Mouse (Mus musculus) heart, embryonic 12.5 days (tissue): ENCODE results near the gene Cyfip2. TPM values are rescaled to one million over a fixed set of nuclear protein-coding genes. Genes with fewer than 3 reads are reported as not detected.

ENCODE experiments used
- ATAC-seq: fragments of 200-750 bp; cut with Nextera tagmentation; 2 replicates; pipeline ENCODE4 v1.8.0; 2017; ENCODE audit warnings: moderate TSS enrichment, moderate library complexity; ENCODE audit not compliant: insufficient number of reproducible peaks, low FRiP score
- H3K27ac ChIP-seq: fragments of 300-500 bp; sonication (generic); 2 replicates; pipeline ENCODE4 v1.5.1; 2016; ENCODE audit warnings: mild to moderate bottlenecking, moderate library complexity; ENCODE audit not compliant: poor library complexity, severe bottlenecking
- H3K27me3 ChIP-seq: fragments of 300-500 bp; sonication (generic); replicated peaks from 2 replicates; pipeline ENCODE4 v1.6.1; 2016; ENCODE audit warnings: mild to moderate bottlenecking, moderate library complexity
- H3K36me3 ChIP-seq: fragments of 300-500 bp; sonication (generic); 2 replicates; pipeline ENCODE4 v1.6.1; 2016; ENCODE audit warnings: mild to moderate bottlenecking, moderate library complexity
- H3K4me1 ChIP-seq: fragments of 300-500 bp; sonication (generic); replicated peaks from 2 replicates; pipeline ENCODE4 v1.6.1; 2016; ENCODE audit warnings: mild to moderate bottlenecking
- H3K4me2 ChIP-seq: fragments of 300-500 bp; sonication (generic); 2 replicates; pipeline ENCODE4 v1.6.1; 2016; ENCODE audit warnings: mild to moderate bottlenecking, moderate library complexity
- H3K4me3 ChIP-seq: fragments of 300-500 bp; sonication (generic); 2 replicates; pipeline ENCODE4 v1.5.1; 2016; ENCODE audit warnings: mild to moderate bottlenecking
- H3K9ac ChIP-seq: fragments of 300-500 bp; sonication (generic); 2 replicates; pipeline ENCODE4 v1.6.1; 2016; ENCODE audit warnings: mild to moderate bottlenecking, moderate library complexity
- H3K9me3 ChIP-seq: fragments of 300-500 bp; sonication (generic); replicated peaks from 2 replicates; pipeline ENCODE4 v1.6.1; 2016; ENCODE audit warnings: mild to moderate bottlenecking, moderate library complexity
- WGBS: fragments of 180-500 bp; shearing (Covaris S2); methylation state at CpG from one replicate; pipeline ENCODE4 v1.1.7; 2016; 5-methylcytosine and 5-hydroxymethylcytosine counted together
- polyA plus RNA-seq: library from polyadenylated mRNA; unstranded; fragments of >200 nt; fragmentation: Nextera tagmentation; extraction: Ambion mirVana; gene quantifications from 2 replicates; pipeline ENCODE4 v1.2.1, GENCODE M21; 2016

Cyfip2 gene
- 6.2 and 6.5 TPM in 2 replicates for polyA plus RNA-seq

DNA sequence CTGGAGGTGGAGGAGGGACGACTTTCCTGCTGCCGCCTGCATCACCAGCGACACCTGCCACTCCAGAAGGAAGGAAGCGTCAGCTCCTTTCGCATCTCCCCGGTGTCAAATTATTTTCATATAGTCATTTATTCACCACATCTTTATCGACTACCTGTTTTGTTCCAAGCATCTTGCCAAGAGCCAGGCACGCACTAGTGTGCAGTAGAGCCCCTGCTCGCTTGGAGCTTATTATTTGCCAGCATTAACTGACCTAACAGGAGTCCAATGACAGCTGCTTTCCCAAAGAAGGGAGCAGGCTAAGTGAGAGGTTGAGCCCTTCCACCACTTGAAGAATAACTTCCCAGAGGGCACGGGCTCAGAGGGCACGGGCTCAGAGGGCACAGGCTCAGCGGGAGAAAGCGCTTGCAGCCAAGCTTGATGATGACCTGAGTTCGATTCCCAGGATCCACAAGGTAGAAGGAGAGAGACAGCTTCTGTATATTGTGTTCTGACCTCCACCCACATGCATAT lies at the start of gene Cyfip2:
Gene Cyfip2 (minus strand): TSS at position 337 of the 513 bp plus-strand sequence.
- Histone ChIP-seq H3K4me1 (peaks cover 5% of the 10 kb centered on the region), H3K9ac (peak within 1 kb of the TSS; percentile 82), H3K9me3 (no peaks in the 10 kb centered on the region), H3K4me3 (peak within 1 kb of the TSS; percentile 63), H3K36me3 (no peaks in the 10 kb centered on the region), H3K27me3 (peaks cover 35% of the 10 kb centered on the region), H3K4me2 (peak within 1 kb of the TSS; percentile 97), H3K27ac (no peak within 1 kb of the TSS)
- 7% methylated on average over 14 of the region's 14 CpGs for WGBS
- ATAC-seq, result peak; percentile 62

DNA sequence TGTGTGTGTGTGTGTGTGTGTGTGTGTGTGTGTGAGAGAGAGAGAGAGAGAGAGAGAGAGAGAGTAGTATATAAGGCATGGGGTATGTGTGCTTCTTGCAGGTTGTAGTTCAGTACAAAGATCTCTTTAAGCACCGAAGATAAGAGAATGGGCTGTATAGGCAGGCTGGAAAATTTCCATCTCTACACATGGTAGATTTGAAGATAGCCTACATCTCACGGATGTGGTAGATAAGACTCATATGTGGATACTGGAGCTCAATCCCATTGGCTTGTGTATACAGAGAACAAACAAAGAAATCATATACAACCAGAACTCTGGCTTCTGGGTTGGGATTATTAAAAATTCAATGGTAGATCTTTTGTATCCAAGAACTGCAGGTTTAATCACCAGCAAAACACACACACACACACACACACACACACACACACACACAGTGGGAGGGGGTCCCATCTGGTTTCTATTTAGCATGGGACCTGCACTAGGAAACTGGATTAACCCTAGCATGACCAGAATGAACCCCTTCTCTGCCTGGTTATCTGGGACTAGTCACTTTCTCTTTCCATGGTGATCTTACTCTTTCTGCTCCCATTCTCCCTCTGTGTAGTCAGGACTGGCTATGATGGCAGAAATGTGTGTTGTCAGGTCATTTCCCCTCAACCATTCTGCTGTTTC lies 48.5 kb upstream of the Cyfip2 start:
- no peak for ATAC-seq
- H3K27me3 ChIP-seq, result no peaks in the 10 kb centered on the region
- H3K4me3 ChIP-seq, result no peak overlapping the region
- H3K27ac ChIP-seq, result no peak overlapping the region
- no peak overlapping the region for H3K4me2 ChIP-seq
- 73% methylated on average over 2 of the region's 2 CpGs for WGBS
- no peaks in the 10 kb centered on the region for H3K36me3 ChIP-seq
- H3K4me1 ChIP-seq, result no peaks in the 10 kb centered on the region
- no peak overlapping the region for H3K9ac ChIP-seq
- H3K9me3 ChIP-seq, result no peaks in the 10 kb centered on the region

DNA sequence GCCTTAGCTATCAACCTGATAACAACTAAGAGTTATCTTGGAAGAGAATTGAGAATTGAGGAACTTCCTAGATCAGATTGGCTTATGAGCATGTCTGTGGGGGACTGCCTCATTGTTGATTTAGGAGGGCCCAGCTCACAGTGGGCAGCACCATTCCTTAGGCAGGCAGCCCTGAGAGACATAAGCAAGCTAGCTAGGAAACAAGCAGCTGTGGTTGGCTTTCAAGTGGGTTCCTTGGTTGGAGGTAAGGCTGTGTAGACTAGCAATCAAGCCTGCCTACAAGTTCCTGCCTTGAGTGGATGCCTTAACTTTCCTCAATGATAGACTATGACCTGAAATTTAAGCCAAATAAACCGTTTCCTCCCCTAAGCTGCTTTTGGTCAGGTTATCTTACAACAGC lies 45.7 kb upstream of the Cyfip2 start:
- no peak overlapping the region for H3K9ac ChIP-seq
- no peaks in the 10 kb centered on the region for H3K9me3 ChIP-seq
- no peaks in the 10 kb centered on the region for H3K27me3 ChIP-seq
- no peak overlapping the region for H3K4me3 ChIP-seq
- H3K4me1 ChIP-seq, result no peaks in the 10 kb centered on the region
- H3K36me3 ChIP-seq, result no peaks in the 10 kb centered on the region
- no peak overlapping the region for H3K27ac ChIP-seq
- no peak for ATAC-seq
- WGBS, result 62% methylated on average over 1 of the region's 1 CpGs
- no peak overlapping the region for H3K4me2 ChIP-seq

DNA sequence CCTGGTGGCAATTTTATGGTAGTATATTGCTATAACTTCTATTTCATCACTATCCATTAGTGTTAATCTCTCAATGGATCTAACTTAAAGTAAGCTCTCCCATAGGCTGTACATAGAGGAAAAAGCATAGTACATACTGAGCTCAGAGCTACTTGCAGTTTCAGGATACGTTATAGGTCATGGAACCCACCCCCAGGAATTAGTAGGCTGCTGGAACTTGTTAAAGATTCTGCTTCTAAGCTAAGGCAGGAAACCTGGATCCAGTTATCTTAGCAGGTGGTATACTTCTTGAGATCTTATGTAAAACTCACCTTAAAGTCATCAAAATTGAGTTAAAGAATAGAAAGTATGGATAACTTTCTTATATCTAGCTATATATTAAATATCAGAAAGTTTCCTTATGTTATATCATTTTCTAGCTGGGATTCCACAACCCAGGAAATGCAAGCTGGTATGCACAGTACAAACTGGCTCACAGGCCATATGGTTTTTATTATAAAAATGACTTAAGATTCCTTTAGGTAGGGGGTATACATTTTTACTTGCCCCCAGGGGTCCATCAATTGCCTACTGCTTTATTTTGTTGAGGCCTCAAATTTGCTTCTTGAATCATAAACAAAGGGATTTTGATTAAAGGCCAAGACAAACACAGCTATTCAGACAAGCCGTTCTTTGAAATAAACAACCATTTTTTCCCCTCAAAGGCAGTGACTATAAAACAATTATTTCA lies 37.2 kb upstream of the Cyfip2 start:
- no peak overlapping the region for H3K9ac ChIP-seq

GRCm38 (mm10) chr11:46348416-46348815 lies 35.8 kb upstream of the Cyfip2 start:
- no peak for ATAC-seq
- 74% methylated on average over 3 of the region's 3 CpGs for WGBS
- no peaks in the 10 kb centered on the region for H3K27me3 ChIP-seq
- no peaks in the 10 kb centered on the region for H3K9me3 ChIP-seq
- peaks cover 12% of the 10 kb centered on the region for H3K4me1 ChIP-seq
- no peaks in the 10 kb centered on the region for H3K36me3 ChIP-seq
- no peak overlapping the region for H3K4me2 ChIP-seq
- H3K27ac ChIP-seq, result no peak overlapping the region
- H3K4me3 ChIP-seq, result no peak overlapping the region
- H3K9ac ChIP-seq, result no peak overlapping the region

More for the DNA sequence above, 37.2 kb upstream of the Cyfip2 start:
- 71% methylated on average over 2 of the region's 2 CpGs for WGBS
- H3K36me3 ChIP-seq, result no peaks in the 10 kb centered on the region
- H3K4me1 ChIP-seq, result peaks cover 5% of the 10 kb centered on the region; the same call in 1 of the 2 replicates
- H3K9me3 ChIP-seq, result no peaks in the 10 kb centered on the region
- ATAC-seq, result no peak
- H3K27me3 ChIP-seq, result no peaks in the 10 kb centered on the region
- no peak overlapping the region for H3K4me3 ChIP-seq
- H3K27ac ChIP-seq, result no peak overlapping the region
- H3K4me2 ChIP-seq, result no peak overlapping the region

DNA sequence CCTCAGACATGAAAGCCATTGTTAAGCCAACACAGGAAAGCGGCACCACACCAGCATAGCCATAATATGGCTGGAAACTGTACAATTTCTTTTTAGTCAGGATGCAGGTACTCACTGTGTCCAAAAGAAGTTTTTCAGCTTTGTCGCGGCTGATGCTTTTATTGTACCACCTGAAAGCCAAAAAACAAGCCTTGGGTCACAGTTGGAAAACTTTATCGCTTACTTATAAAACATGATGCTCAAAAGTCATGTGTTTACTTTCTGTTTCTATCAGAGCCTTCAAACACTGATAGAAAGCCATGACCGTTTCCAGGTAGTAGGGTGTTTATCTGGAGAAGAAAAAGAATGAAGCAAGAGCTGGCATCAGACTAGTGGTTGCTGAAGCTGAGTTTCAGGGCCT lies 35.1 kb upstream of the Cyfip2 start:
- H3K4me2 ChIP-seq, result no peak overlapping the region
- WGBS, result 73% methylated on average over 5 of the region's 5 CpGs
- H3K4me1 ChIP-seq, result peaks cover 12% of the 10 kb centered on the region
- H3K9ac ChIP-seq, result no peak overlapping the region
- H3K9me3 ChIP-seq, result no peaks in the 10 kb centered on the region
- H3K27ac ChIP-seq, result no peak overlapping the region
- no peaks in the 10 kb centered on the region for H3K27me3 ChIP-seq
- no peaks in the 10 kb centered on the region for H3K36me3 ChIP-seq
- no peak overlapping the region for H3K4me3 ChIP-seq
- no peak for ATAC-seq

- H3K4me3 ChIP-seq, result no peak overlapping the region
- no peak overlapping the region for H3K9ac ChIP-seq
- H3K4me2 ChIP-seq, result no peak overlapping the region
- no peak for ATAC-seq
- no peaks in the 10 kb centered on the region for H3K9me3 ChIP-seq
- H3K4me1 ChIP-seq, result peaks cover 20% of the 10 kb centered on the region
- no peak overlapping the region for H3K27ac ChIP-seq
- WGBS, result 46% methylated on average over 5 of the region's 5 CpGs
- no peaks in the 10 kb centered on the region for H3K27me3 ChIP-seq
- H3K36me3 ChIP-seq, result no peaks in the 10 kb centered on the region
Measured at GRCm38 (mm10) chr11:46343886-46344546, 31.4 kb upstream of the Cyfip2 start.

GRCm38 (mm10) chr11:46341960-46342359 lies 29.3 kb upstream of the Cyfip2 start:
- peaks cover 16% of the 10 kb centered on the region for H3K4me1 ChIP-seq
- H3K9ac ChIP-seq, result no peak overlapping the region
- WGBS, result 60% methylated on average over 4 of the region's 4 CpGs
- H3K9me3 ChIP-seq, result no peaks in the 10 kb centered on the region
- no peaks in the 10 kb centered on the region for H3K36me3 ChIP-seq
- no peak overlapping the region for H3K4me2 ChIP-seq
- H3K4me3 ChIP-seq, result no peak overlapping the region
- H3K27ac ChIP-seq, result no peak overlapping the region
- no peak for ATAC-seq
- H3K27me3 ChIP-seq, result no peaks in the 10 kb centered on the region

- no peaks in the 10 kb centered on the region for H3K36me3 ChIP-seq
- no peak overlapping the region for H3K4me2 ChIP-seq
- no peak overlapping the region for H3K27ac ChIP-seq
- no peaks in the 10 kb centered on the region for H3K4me1 ChIP-seq
- no peaks in the 10 kb centered on the region for H3K9me3 ChIP-seq
- WGBS, result 84% methylated on average over 5 of the region's 5 CpGs
- H3K9ac ChIP-seq, result no peak overlapping the region
- ATAC-seq, result no peak
- no peak overlapping the region for H3K4me3 ChIP-seq
- no peaks in the 10 kb centered on the region for H3K27me3 ChIP-seq
Measured at GRCm38 (mm10) chr11:46336020-46336419, 23.4 kb upstream of the Cyfip2 start.

DNA sequence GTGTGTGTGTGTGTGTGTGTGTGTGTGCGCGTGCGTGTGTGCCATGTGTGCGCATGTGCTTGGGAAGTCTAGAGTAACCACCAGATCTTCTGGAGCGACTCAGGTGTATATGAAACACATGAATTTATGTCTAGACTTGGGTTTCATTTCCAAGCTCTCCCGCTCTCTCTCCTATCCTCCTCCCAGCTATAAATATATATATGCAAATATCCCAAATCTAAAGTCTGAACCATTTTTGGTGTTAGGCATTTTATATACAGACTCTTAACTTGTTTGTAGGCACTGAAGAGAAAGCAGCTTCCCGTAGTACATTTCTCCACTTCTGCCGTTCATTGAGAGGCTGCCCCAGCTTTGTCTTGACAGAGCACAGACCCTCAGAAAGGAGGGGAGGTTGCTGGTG lies 19.6 kb upstream of the Cyfip2 start:
- Histone ChIP-seq H3K4me2 (no peak overlapping the region), H3K9ac (no peak overlapping the region), H3K36me3 (no peaks in the 10 kb centered on the region), H3K4me3 (no peak overlapping the region), H3K27ac (no peak overlapping the region), H3K9me3 (no peaks in the 10 kb centered on the region), H3K27me3 (no peaks in the 10 kb centered on the region), H3K4me1 (no peaks in the 10 kb centered on the region)
- WGBS, result 78% methylated on average over 8 of the region's 8 CpGs
- no peak for ATAC-seq
